Mouse (Mus musculus): ENCODE measurements around the gene Pkp4. TPM values are rescaled to one million over a fixed set of nuclear protein-coding genes. Genes with fewer than 3 reads are reported as not detected.

The Pkp4 gene
- polyA plus RNA-seq, 1 experiment from 2014 or later = 14.8 TPM

DNA sequence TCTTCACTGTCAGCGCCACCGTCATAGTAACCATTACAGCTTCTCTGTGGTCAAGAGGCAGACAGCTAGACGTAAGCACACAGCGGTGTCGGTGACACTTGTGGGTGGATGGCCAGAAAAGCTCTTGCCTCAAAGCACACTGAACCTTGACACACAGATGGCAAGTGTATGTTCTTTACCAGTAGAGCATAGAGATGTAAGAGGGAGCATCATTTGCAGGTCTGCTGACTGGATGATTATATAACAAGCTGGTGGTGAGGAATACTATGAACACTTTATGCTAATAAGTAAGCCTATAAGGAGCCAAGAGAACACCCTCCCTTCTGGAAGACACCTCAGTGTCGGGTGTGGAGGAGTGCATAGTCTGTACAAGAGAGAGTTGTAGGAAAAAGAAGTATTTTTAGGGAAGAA, 98.2 kb downstream of the Pkp4 start:
- no peak overlapping the region for H3K27ac ChIP-seq (ENCODE audit: low read length)
- no peak overlapping the region for H3K4me2 ChIP-seq (replicated peaks; ENCODE audit: low read depth, low read length)
- no peaks in the 10 kb centered on the region for H3K9me3 ChIP-seq (ENCODE audit: low read length)
- no peaks in the 10 kb centered on the region for H3K36me3 ChIP-seq (ENCODE audit: insufficient read depth, low read length)
- no peak for TF ChIP-seq CTCF (IDR thresholded peaks at IDR 0.05)
- no peak for TF ChIP-seq EP300 (IDR thresholded peaks at IDR 0.05)
- no peak overlapping the region for H3K4me3 ChIP-seq (ENCODE audit: low read depth, low read length)
- H3K9ac ChIP-seq (replicated peaks; ENCODE audit: low read depth) = no peak overlapping the region
- no peak for DNase-seq (ENCODE audit: low spot score)
- H3K4me1 ChIP-seq (ENCODE audit: insufficient read depth, low read depth, low read length) = no peaks in the 10 kb centered on the region
- ATAC-seq = no peak
- WGBS = 68% methylated on average over 6 of the region's 6 CpGs
- H3K27me3 ChIP-seq (replicated peaks; ENCODE audit: insufficient read depth, low read length) = no peaks in the 10 kb centered on the region

DNA sequence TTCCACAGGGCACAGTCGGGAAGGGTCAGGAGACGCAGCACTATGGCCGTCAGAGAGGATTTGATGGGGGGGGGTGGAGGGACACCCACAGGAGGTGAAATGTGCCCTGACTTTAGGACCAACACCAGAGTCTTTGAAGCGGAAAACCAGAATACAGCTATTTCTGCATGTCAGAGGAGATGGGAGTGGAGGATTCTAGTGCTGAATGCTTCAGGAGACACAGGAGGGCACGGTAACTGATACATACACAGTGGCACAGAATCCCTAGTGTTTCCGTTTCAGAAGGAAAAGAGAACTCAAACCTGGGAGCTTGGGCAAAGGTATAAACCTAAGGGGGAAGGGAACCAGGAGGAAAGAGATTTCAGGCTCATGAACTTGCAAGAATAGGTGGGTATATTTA, 98.7 kb downstream of the Pkp4 start:
- Histone ChIP-seq H3K9ac (replicated peaks; ENCODE audit: low read depth) (no peak overlapping the region), H3K27me3 (replicated peaks; ENCODE audit: insufficient read depth, low read length) (no peaks in the 10 kb centered on the region), H3K9me3 (ENCODE audit: low read length) (no peaks in the 10 kb centered on the region), H3K4me3 (ENCODE audit: low read depth, low read length) (no peak overlapping the region), H3K4me2 (replicated peaks; ENCODE audit: low read depth, low read length) (no peak overlapping the region), H3K4me1 (ENCODE audit: insufficient read depth, low read depth, low read length) (no peaks in the 10 kb centered on the region), H3K27ac (ENCODE audit: low read length) (no peak overlapping the region), H3K36me3 (ENCODE audit: insufficient read depth, low read length) (no peaks in the 10 kb centered on the region)
- 89% methylated on average over 6 of the region's 6 CpGs for WGBS
- TF ChIP-seq CTCF (IDR thresholded peaks at IDR 0.05) (no peak), EP300 (IDR thresholded peaks at IDR 0.05) (no peak)
- ATAC-seq (no peak), DNase-seq (ENCODE audit: low spot score) (no peak)

DNA sequence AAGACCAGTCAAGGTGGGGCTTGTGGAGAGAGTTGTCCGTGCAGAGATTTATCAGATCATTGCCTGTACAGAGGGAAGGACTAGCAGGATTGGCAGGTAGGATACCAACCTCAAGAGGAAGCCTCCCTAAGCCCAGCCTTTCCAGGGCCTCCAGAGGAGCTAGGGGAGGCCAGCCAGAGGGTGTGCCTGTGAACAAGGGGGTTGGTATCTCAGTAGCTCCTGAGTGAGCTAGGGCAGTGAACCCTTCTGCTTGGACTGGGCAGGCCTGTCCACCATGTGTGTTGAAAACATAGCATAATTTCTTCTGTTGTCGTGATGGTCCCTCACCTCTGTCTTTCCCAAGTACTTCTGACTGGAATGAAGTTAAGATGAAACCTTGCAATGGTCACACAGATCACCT, 100.6 kb downstream of the Pkp4 start:
- Histone ChIP-seq H3K27me3 (replicated peaks; ENCODE audit: insufficient read depth, low read length) (no peaks in the 10 kb centered on the region), H3K4me1 (ENCODE audit: insufficient read depth, low read depth, low read length) (no peaks in the 10 kb centered on the region), H3K9ac (replicated peaks; ENCODE audit: low read depth) (no peak overlapping the region), H3K27ac (ENCODE audit: low read length) (no peak overlapping the region), H3K4me3 (ENCODE audit: low read depth, low read length) (no peak overlapping the region), H3K9me3 (ENCODE audit: low read length) (no peaks in the 10 kb centered on the region), H3K4me2 (replicated peaks; ENCODE audit: low read depth, low read length) (no peak overlapping the region), H3K36me3 (ENCODE audit: insufficient read depth, low read length) (no peaks in the 10 kb centered on the region)
- ATAC-seq (no peak), DNase-seq (ENCODE audit: low spot score) (no peak)
- 74% methylated on average over 2 of the region's 2 CpGs for WGBS
- TF ChIP-seq CTCF (IDR thresholded peaks at IDR 0.05) = no peak
- TF ChIP-seq EP300 (IDR thresholded peaks at IDR 0.05) = no peak

DNA sequence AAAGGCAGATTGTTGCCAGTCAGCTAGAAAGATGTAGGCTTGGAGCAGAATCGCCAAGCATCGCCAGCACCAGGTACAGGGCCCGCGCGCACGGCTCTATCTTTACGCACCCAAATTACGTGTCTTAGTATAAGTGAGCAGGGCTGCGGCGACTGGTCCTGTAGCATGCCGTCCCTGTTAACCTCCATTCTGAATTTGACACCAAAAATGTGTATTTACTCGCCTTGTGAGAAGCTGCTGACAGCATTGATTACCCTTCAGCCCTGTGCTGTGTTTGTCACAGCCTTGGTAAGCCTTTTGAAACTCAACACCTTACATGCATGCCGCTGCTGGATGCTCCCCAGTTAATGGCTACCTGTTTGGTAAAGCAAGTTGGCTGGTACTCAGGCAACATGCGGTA, 105.8 kb downstream of the Pkp4 start:
- Histone ChIP-seq H3K9me3 (ENCODE audit: low read length) (no peaks in the 10 kb centered on the region), H3K9ac (replicated peaks; ENCODE audit: low read depth) (no peak overlapping the region), H3K36me3 (ENCODE audit: insufficient read depth, low read length) (no peaks in the 10 kb centered on the region), H3K27ac (ENCODE audit: low read length) (no peak overlapping the region), H3K4me2 (replicated peaks; ENCODE audit: low read depth, low read length) (no peak overlapping the region), H3K4me1 (ENCODE audit: insufficient read depth, low read depth, low read length) (no peaks in the 10 kb centered on the region), H3K27me3 (replicated peaks; ENCODE audit: insufficient read depth, low read length) (no peaks in the 10 kb centered on the region), H3K4me3 (ENCODE audit: low read depth, low read length) (no peak overlapping the region)
- DNase-seq (ENCODE audit: low spot score) (no peak), ATAC-seq (no peak)
- TF ChIP-seq EP300 (IDR thresholded peaks at IDR 0.05) (no peak), CTCF (IDR thresholded peaks at IDR 0.05) (no peak)
- WGBS = 90% methylated on average over 14 of the region's 14 CpGs

DNA sequence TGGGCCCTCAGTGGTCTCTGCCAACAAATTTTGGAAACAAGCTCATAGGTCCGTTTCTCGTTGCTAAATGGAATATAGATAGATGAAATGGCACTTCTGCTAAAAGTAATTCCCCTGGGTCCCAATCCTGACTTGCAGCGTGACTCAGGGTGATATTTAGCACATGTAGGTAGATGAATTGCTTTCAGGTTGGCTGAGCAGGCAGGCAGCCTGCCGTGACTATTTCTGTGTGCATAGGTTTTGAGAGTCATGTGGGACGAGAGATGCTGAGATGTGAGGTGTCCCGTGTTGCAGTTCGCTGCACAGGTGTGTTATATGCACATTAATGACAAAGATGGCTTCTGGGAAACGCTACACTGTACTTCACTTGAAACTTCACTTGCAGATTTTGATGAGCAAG, 111.2 kb downstream of the Pkp4 start:
- ATAC-seq (no peak), DNase-seq (ENCODE audit: low spot score) (no peak)
- no peak for TF ChIP-seq CTCF (IDR thresholded peaks at IDR 0.05)
- no peak for TF ChIP-seq EP300 (IDR thresholded peaks at IDR 0.05)
- Histone ChIP-seq H3K9me3 (ENCODE audit: low read length) (no peaks in the 10 kb centered on the region), H3K36me3 (ENCODE audit: insufficient read depth, low read length) (no peaks in the 10 kb centered on the region), H3K4me3 (ENCODE audit: low read depth, low read length) (no peak overlapping the region), H3K4me1 (ENCODE audit: insufficient read depth, low read depth, low read length) (no peaks in the 10 kb centered on the region), H3K4me2 (replicated peaks; ENCODE audit: low read depth, low read length) (no peak overlapping the region), H3K27me3 (replicated peaks; ENCODE audit: insufficient read depth, low read length) (no peaks in the 10 kb centered on the region), H3K27ac (ENCODE audit: low read length) (no peak overlapping the region), H3K9ac (replicated peaks; ENCODE audit: low read depth) (no peak overlapping the region)
- WGBS = 89% methylated on average over 8 of the region's 8 CpGs

DNA sequence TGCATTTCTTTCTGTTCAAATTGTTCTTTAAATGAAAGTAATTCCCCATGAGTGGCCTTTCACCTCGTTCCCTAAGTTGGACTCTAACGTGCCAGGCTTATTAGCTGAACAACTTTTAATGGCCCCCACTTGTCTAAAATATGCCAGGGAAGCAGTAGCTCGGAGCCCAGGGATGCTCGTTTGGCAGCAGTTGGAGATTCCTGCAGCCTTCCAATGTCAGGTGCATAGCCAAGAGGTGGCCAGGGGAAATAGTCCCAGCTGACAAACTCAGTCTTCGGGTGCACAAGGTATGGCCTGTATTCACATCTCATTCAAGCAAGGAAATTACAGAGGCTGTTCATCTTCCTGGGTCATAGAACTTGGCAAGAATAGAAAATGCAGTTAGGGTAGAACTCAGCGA, 112.1 kb downstream of the Pkp4 start:
- Histone ChIP-seq H3K27me3 (replicated peaks; ENCODE audit: insufficient read depth, low read length) (no peaks in the 10 kb centered on the region), H3K4me3 (ENCODE audit: low read depth, low read length) (no peak overlapping the region), H3K9me3 (ENCODE audit: low read length) (no peaks in the 10 kb centered on the region), H3K27ac (ENCODE audit: low read length) (no peak overlapping the region), H3K36me3 (ENCODE audit: insufficient read depth, low read length) (no peaks in the 10 kb centered on the region), H3K4me2 (replicated peaks; ENCODE audit: low read depth, low read length) (no peak overlapping the region), H3K9ac (replicated peaks; ENCODE audit: low read depth) (no peak overlapping the region), H3K4me1 (ENCODE audit: insufficient read depth, low read depth, low read length) (no peaks in the 10 kb centered on the region)
- ATAC-seq (no peak), DNase-seq (ENCODE audit: low spot score) (no peak)
- no peak for TF ChIP-seq EP300 (IDR thresholded peaks at IDR 0.05)
- TF ChIP-seq CTCF (IDR thresholded peaks at IDR 0.05) = no peak
- WGBS = 76% methylated on average over 6 of the region's 6 CpGs

DNA sequence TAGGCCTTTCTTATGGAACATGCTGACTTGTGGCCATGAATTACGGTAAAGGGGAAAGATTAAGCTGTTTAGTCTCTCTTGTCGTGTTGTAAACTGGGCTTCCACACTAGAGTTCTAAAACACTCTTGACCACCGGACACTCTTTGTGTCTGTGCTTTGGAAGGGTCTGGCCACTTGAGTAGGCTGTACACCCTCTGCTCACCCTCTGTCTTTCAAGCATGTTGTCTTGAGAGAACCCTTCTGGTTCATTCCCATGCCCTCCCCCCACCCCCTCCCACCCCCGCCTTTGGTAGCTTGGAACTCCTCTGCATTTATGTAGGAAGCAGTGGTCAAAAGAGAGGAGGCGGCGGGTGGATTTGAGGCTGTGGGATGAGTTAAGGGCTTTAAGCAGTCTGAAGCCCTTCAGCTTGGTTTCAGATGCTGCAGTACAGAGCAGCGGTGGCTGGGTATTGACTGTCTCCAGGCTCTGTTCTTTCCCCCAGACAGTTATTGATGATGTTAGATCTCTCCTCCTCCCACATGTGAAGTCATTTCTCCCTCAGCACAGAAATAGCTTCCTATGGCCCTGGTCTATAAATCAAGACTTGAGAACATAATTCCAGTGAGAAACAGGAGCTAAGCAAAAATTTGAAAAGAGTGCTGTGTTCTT, 120.4 kb downstream of the Pkp4 start:
- Histone ChIP-seq H3K27ac (ENCODE audit: low read length) (no peak overlapping the region), H3K9ac (replicated peaks; ENCODE audit: low read depth) (no peak overlapping the region), H3K4me1 (ENCODE audit: insufficient read depth, low read depth, low read length) (peaks cover 13% of the 10 kb centered on the region; the same call in 1 of the 2 replicates), H3K27me3 (replicated peaks; ENCODE audit: insufficient read depth, low read length) (no peaks in the 10 kb centered on the region), H3K4me2 (replicated peaks; ENCODE audit: low read depth, low read length) (no peak overlapping the region), H3K36me3 (ENCODE audit: insufficient read depth, low read length) (no peaks in the 10 kb centered on the region), H3K9me3 (ENCODE audit: low read length) (no peaks in the 10 kb centered on the region), H3K4me3 (ENCODE audit: low read depth, low read length) (no peak overlapping the region)
- DNase-seq (ENCODE audit: low spot score) (no peak), ATAC-seq (no peak)
- TF ChIP-seq CTCF (IDR thresholded peaks at IDR 0.05) (no peak), EP300 (IDR thresholded peaks at IDR 0.05) (no peak)
- WGBS = 85% methylated on average over 7 of the region's 7 CpGs
